Mouse (Mus musculus): ENCODE measurements at regions not wholly inside any gene's neighbourhood (a gene's known extent, or its start where the extent isn't known, plus 50 kb on each side); places are given as distances from the start of the nearest gene placed in this dataset.

- Histone ChIP-seq H3K4me2 (no peak overlapping the region), H3K4me3 (no peak overlapping the region), H3K9ac (no peak overlapping the region), H3K27me3 (no peaks in the 10 kb centered on the region), H3K4me1 (replicated peaks) (no peaks in the 10 kb centered on the region), H3K27ac (replicated peaks) (no peak overlapping the region), H3K9me3 (no peaks in the 10 kb centered on the region), H3K36me3 (no peaks in the 10 kb centered on the region)
- 86% methylated on average over 3 of the region's 3 CpGs for WGBS
- no peak for ATAC-seq (ENCODE audit: low FRiP score, low read depth)
Measured at GRCm38 (mm10) chr17:47127571-47127970, 117.2 kb upstream of the Ubr2 start.

DNA sequence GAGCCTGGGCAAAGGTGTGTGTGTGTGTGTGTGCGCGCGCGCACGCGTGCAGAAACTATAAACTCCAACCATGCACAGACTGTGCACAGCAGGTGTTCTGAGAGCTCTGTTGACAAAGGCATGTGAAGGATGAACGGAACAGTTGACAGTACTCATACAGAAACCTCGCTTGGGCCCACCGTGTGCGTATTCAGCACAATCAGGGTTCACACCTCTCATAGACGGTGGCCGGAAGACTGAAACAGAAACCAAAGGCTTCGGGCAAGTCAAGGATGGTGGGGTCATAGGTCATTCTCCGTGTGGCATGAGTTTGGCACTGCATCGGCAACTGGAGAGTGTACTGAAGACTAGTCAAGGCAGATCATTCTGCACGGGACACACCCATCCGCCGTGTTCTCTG, 113.2 kb upstream of the Ubr2 start:
- Histone ChIP-seq H3K27ac (replicated peaks) (no peak overlapping the region), H3K4me3 (no peak overlapping the region), H3K9ac (no peak overlapping the region), H3K36me3 (no peaks in the 10 kb centered on the region), H3K4me1 (replicated peaks) (no peaks in the 10 kb centered on the region), H3K27me3 (no peaks in the 10 kb centered on the region), H3K4me2 (no peak overlapping the region), H3K9me3 (no peaks in the 10 kb centered on the region)
- ATAC-seq (ENCODE audit: low FRiP score, low read depth): no peak
- 91% methylated on average over 18 of the region's 18 CpGs for WGBS

DNA sequence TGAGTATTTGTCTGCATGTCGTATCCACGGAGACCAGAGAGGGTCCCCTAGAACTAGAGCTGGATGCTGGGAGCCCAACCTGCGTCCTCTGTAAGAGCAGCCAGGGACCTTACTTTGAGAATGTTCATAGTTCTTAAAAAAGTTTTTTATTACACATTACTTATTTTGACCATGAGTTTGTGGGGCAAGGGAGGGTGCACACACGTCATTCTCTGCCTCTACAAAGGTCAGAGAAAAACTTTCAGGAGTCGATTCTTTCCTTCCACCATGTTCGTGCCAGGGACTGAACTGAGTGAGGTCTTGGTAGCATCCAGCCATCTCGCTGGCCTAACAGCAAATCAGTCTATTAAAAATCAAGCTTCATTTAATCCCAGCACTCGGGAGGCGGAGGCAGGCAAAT, 111.9 kb upstream of the Ubr2 start:
- Histone ChIP-seq H3K9ac (no peak overlapping the region), H3K4me1 (replicated peaks) (no peaks in the 10 kb centered on the region), H3K4me2 (no peak overlapping the region), H3K36me3 (no peaks in the 10 kb centered on the region), H3K27ac (replicated peaks) (no peak overlapping the region), H3K4me3 (no peak overlapping the region), H3K9me3 (no peaks in the 10 kb centered on the region), H3K27me3 (no peaks in the 10 kb centered on the region)
- no peak for ATAC-seq (ENCODE audit: low FRiP score, low read depth)
- WGBS: 88% methylated on average over 9 of the region's 9 CpGs

GRCm38 (mm10) chr17:47118010-47118409, 107.7 kb upstream of the Ubr2 start:
- no peak overlapping the region for H3K4me3 ChIP-seq
- H3K9ac ChIP-seq: no peak overlapping the region
- H3K27ac ChIP-seq (replicated peaks): no peak overlapping the region
- no peak for ATAC-seq (ENCODE audit: low FRiP score, low read depth)
- H3K9me3 ChIP-seq: no peaks in the 10 kb centered on the region
- no peaks in the 10 kb centered on the region for H3K36me3 ChIP-seq
- WGBS: 80% methylated on average over 7 of the region's 7 CpGs
- no peaks in the 10 kb centered on the region for H3K27me3 ChIP-seq
- H3K4me1 ChIP-seq (replicated peaks): no peaks in the 10 kb centered on the region
- no peak overlapping the region for H3K4me2 ChIP-seq

DNA sequence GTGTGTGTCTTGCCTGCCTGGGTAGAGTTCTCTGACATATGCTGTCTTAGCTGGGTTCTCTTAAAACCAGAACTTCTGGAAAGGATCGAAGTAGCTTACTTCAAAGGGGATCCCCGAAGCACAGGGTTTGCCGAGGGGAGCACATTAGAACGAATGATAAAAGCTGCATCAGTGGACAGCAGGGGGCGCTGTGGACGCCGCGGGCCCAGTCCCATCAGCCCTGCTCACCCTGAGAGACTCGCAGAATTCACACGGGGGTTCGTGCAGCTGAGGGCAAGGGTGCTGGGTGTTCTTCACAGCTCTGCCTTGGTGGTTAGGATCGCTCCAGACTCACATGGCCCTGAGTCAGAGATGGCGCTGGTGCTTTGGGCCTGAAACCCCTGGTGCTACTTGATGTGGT, 105.4 kb upstream of the Ubr2 start:
- H3K4me2 ChIP-seq: no peak overlapping the region
- 54% methylated on average over 13 of the region's 13 CpGs for WGBS

DNA sequence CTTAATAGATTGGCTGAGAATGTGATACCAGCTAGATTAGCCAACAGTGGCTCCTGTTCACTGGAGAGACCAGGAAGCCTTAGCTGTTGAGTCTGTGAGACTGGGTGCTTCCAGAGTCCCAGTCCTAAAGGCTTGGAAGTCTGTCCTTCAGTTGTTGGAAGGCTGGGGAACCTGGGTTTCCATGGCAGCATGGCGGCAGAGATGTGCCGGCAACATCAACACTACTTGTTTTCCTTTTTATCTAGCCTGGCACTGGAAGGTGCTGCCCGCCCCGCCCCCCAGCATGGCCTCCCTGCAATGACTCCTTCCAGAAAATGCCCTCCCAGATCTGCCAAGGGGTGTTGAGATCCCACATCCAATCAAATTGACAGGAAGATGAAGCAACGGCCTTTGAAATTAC, 104.8 kb upstream of the Ubr2 start:
- Histone ChIP-seq H3K36me3 (no peaks in the 10 kb centered on the region), H3K27me3 (no peaks in the 10 kb centered on the region), H3K4me3 (no peak overlapping the region), H3K27ac (replicated peaks) (no peak overlapping the region), H3K4me1 (replicated peaks) (no peaks in the 10 kb centered on the region), H3K9me3 (no peaks in the 10 kb centered on the region), H3K4me2 (no peak overlapping the region), H3K9ac (no peak overlapping the region)
- 87% methylated on average over 5 of the region's 5 CpGs for whole genome bisulfite sequencing
- ATAC-seq (ENCODE audit: low FRiP score, low read depth): no peak

More for the DNA sequence above, 105.4 kb upstream of the Ubr2 start:
- Histone ChIP-seq H3K9me3 (no peaks in the 10 kb centered on the region), H3K4me3 (no peak overlapping the region), H3K9ac (no peak overlapping the region), H3K27ac (replicated peaks) (no peak overlapping the region), H3K27me3 (no peaks in the 10 kb centered on the region), H3K36me3 (no peaks in the 10 kb centered on the region), H3K4me1 (replicated peaks) (no peaks in the 10 kb centered on the region)
- no peak for ATAC-seq (ENCODE audit: low FRiP score, low read depth)

DNA sequence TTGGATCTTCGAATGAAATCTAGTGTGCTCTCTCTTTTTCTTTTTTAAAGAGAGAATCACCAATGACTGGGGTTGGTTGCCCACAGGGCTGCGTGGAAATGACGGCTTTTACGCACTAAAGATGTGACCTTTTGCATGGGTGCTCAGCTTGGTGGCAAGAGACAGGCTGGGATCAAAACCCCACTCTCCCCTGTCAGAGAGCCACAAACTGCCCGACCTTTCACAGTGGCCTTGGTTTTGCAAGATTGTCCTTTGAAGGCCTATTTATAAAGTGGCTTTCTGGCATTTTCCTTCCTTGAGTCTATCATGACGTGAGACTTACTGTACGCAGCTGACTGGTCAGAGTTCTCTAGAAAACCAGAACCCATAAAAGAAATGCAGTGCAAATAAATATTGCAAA, 104.4 kb upstream of the Ubr2 start:
- ATAC-seq (ENCODE audit: low FRiP score, low read depth): no peak
- H3K27ac ChIP-seq (replicated peaks): no peak overlapping the region; the same call in 1 of the 2 replicates
- 83% methylated on average over 7 of the region's 7 CpGs for WGBS

GRCm38 (mm10) chr17:47112556-47113225, 102.3 kb upstream of the Ubr2 start:
- no peak overlapping the region for H3K27ac ChIP-seq (replicated peaks)
- H3K9me3 ChIP-seq: no peaks in the 10 kb centered on the region
- no peak overlapping the region for H3K4me3 ChIP-seq
- H3K9ac ChIP-seq: no peak overlapping the region
- no peaks in the 10 kb centered on the region for H3K27me3 ChIP-seq
- ATAC-seq (ENCODE audit: low FRiP score, low read depth): no peak
- no peak overlapping the region for H3K4me2 ChIP-seq
- no peaks in the 10 kb centered on the region for H3K36me3 ChIP-seq
- no peaks in the 10 kb centered on the region for H3K4me1 ChIP-seq (replicated peaks)
- 90% methylated on average over 16 of the region's 16 CpGs for WGBS

More for the DNA sequence above, 104.4 kb upstream of the Ubr2 start:
- no peak overlapping the region for H3K9ac ChIP-seq
- H3K4me3 ChIP-seq: no peak overlapping the region
- H3K27me3 ChIP-seq: no peaks in the 10 kb centered on the region
- no peaks in the 10 kb centered on the region for H3K9me3 ChIP-seq
- no peaks in the 10 kb centered on the region for H3K36me3 ChIP-seq
- no peak overlapping the region for H3K4me2 ChIP-seq
- no peaks in the 10 kb centered on the region for H3K4me1 ChIP-seq (replicated peaks)

GRCm38 (mm10) chr17:47110836-47111235, 100.5 kb upstream of the Ubr2 start:
- WGBS: 84% methylated on average over 4 of the region's 4 CpGs
- no peak overlapping the region for H3K4me3 ChIP-seq
- no peaks in the 10 kb centered on the region for H3K27me3 ChIP-seq
- no peak overlapping the region for H3K4me2 ChIP-seq
- no peak overlapping the region for H3K9ac ChIP-seq
- H3K27ac ChIP-seq (replicated peaks): no peak overlapping the region
- ATAC-seq (ENCODE audit: low FRiP score, low read depth): no peak
- no peaks in the 10 kb centered on the region for H3K9me3 ChIP-seq
- H3K36me3 ChIP-seq: no peaks in the 10 kb centered on the region
- no peaks in the 10 kb centered on the region for H3K4me1 ChIP-seq (replicated peaks)

DNA sequence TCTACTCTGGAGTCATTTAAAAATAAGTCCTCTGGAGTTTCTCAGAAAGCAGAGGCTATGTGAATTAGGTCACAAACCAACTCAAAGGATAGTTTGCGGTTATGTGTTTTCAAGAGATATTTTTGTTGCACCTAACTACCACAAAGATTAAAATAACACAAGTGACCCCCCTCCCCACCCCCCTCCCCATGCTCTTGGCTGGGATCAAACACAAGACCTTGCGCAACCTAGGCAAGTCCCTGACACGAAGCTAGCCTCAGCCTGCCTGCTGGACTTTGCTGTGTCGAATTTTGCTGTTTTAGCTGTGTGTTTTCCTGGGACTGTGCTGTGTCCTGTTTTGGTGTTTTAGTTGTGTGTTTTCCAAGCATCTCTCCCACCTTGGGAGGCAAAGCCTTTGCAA, 94.0 kb upstream of the Ubr2 start:
- no peak overlapping the region for H3K27ac ChIP-seq (replicated peaks)
- H3K9ac ChIP-seq: no peak overlapping the region
- H3K4me3 ChIP-seq: no peak overlapping the region
- H3K4me1 ChIP-seq (replicated peaks): no peaks in the 10 kb centered on the region
- H3K27me3 ChIP-seq: no peaks in the 10 kb centered on the region
- 92% methylated on average over 4 of the region's 4 CpGs for WGBS
- ATAC-seq (ENCODE audit: low FRiP score, low read depth): no peak
- H3K4me2 ChIP-seq: no peak overlapping the region
- no peaks in the 10 kb centered on the region for H3K36me3 ChIP-seq
- H3K9me3 ChIP-seq: no peaks in the 10 kb centered on the region

DNA sequence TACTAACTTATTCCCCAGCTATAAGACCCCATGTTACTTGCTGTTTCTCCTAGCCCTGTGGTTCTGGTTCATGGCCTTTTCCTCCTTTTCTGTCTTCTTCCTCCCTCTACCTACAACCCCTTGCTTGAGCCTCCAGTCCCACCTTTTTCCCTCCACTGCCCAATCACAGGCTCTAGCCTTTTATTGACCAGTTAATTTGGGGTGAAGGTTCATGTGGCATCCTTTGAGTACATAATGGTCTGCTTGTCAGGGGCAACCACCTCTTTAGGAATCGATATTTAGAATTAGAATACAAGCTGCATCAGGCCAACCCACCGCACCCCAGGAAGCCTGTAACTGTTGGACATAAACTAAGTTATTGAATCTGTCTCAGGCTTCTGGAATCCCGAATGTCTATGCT, 84.8 kb upstream of the Ubr2 start:
- Histone ChIP-seq H3K27me3 (no peaks in the 10 kb centered on the region), H3K9me3 (no peaks in the 10 kb centered on the region), H3K4me2 (no peak overlapping the region), H3K4me3 (no peak overlapping the region), H3K36me3 (no peaks in the 10 kb centered on the region), H3K9ac (no peak overlapping the region), H3K27ac (replicated peaks) (no peak overlapping the region), H3K4me1 (replicated peaks) (no peaks in the 10 kb centered on the region)
- no peak for ATAC-seq (ENCODE audit: low FRiP score, low read depth)
- 78% methylated on average over 3 of the region's 3 CpGs for WGBS

DNA sequence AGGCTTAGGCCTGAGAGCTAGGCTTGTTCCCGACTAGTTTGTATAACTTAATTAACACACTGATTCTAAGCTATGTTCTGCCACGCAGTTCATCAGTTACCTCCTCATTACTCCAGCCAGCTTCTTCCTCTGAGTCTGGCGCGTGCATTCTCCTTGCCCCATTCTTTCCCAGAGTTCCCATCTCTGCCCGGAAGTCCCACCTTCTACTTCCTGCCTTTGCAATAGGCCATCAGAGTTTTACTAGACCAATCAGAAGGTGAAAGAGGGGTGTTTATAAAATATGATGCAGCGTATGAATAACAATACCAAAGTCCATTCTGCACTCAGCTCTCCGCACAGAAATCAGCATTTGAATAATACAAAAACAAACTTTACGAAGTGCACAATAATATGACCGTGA, 81.7 kb upstream of the Ubr2 start:
- Histone ChIP-seq H3K4me2 (no peak overlapping the region), H3K27ac (replicated peaks) (no peak overlapping the region), H3K4me3 (no peak overlapping the region), H3K9ac (no peak overlapping the region), H3K27me3 (no peaks in the 10 kb centered on the region), H3K4me1 (replicated peaks) (no peaks in the 10 kb centered on the region), H3K9me3 (no peaks in the 10 kb centered on the region), H3K36me3 (no peaks in the 10 kb centered on the region)
- 89% methylated on average over 9 of the region's 9 CpGs for WGBS
- ATAC-seq (ENCODE audit: low FRiP score, low read depth): no peak

- H3K27ac ChIP-seq (replicated peaks): no peak overlapping the region
- no peak overlapping the region for H3K9ac ChIP-seq
- ATAC-seq (ENCODE audit: low FRiP score, low read depth): no peak
- no peaks in the 10 kb centered on the region for H3K4me1 ChIP-seq (replicated peaks)
- 84% methylated on average over 3 of the region's 3 CpGs for WGBS
- no peak overlapping the region for H3K4me3 ChIP-seq
- no peaks in the 10 kb centered on the region for H3K27me3 ChIP-seq
- H3K36me3 ChIP-seq: no peaks in the 10 kb centered on the region
- no peak overlapping the region for H3K4me2 ChIP-seq
- no peaks in the 10 kb centered on the region for H3K9me3 ChIP-seq
Measured at GRCm38 (mm10) chr17:47089769-47090168, 79.4 kb upstream of the Ubr2 start.
